Mouse (Mus musculus): ENCODE results near the gene Zfp512b. TPM values are rescaled to one million over a fixed set of nuclear protein-coding genes. Genes with fewer than 3 reads are reported as not detected.

Gene Zfp512b
- polyA plus RNA-seq (2014; fragmentation: Illumina TruSeq; extraction: RNeasy Lipid Tissue Mini Kit (QIAGEN cat#74804); ENCODE audit: low read depth, low replicate concordance), result 13.4 TPM

DNA sequence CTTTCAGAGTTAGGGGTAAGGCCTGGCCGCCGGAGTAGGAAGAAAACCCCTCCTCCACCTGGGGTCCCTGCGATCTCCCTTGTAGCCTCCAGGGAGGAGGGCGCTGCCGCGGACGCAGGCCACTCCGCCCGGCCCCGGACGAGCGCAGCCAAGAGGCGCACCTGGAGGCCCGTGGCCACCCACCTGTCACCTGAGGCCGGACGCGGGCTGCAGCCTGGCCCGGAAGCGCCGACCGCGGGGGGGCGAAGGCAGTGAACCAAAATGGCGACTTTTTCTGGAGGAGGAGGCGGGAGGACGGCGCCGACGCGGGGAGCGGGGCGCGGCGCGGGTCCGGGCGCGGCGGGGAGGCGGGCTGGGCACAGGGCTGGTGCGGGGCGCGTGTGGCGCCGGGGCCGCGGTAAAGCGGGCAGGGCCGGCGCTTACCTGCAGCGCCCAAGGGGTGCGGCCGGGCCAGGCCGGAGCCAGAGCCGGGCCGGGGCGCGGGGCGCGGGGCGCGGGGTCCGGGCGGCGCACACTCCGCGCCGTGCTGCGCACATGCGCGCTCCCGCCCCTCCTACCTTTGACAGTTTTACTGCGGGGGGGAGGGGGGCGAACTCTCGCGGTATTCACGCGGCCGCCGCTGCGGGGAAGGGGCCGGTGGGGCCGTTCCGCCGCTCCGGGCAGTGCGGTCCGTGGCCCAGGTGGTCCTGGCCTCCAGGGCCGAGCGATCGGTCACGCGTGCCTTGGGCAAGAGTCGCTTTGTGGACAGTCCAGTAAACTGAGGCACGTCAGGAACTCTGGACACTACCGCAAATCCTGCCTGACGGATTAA is at the start of gene Zfp512b:
Zfp512b (minus strand) TSS at position 573 of the 811 bp plus-strand sequence.

GRCm38 (mm10) chr2:181598454-181599351 is 6.1 kb upstream of the Zfp512b start, which contains the start of gene Samd10:
TSS of gene Samd10 (minus strand) at chr2:181599212.

GRCm38 (mm10) chr2:181591528-181592085 is 996 bp downstream of the Zfp512b start, which contains the start of gene Prpf6:
TSS of gene Prpf6 (plus strand) at chr2:181591868.

GRCm38 (mm10) chr2:181584411-181584942 is 8.1 kb downstream of the Zfp512b start, which contains the start of gene Uckl1:
TSS of gene Uckl1 (minus strand) at chr2:181584892.

Other genes with a start within 250 kb of the Zfp512b start
- 0.88 TPM for gene Zgpat, start 227.9 kb downstream of the Zfp512b start, polyA plus RNA-seq (2014; fragmentation: Illumina TruSeq; extraction: RNeasy Lipid Tissue Mini Kit (QIAGEN cat#74804); ENCODE audit: low read depth, low replicate concordance)
- gene Arfrp1, start 227.4 kb downstream of the Zfp512b start, polyA plus RNA-seq (2014; fragmentation: Illumina TruSeq; extraction: RNeasy Lipid Tissue Mini Kit (QIAGEN cat#74804); ENCODE audit: low read depth, low replicate concordance), result 36.4 TPM
- gene Lime1, start 212.7 kb downstream of the Zfp512b start, polyA plus RNA-seq (2014; fragmentation: Illumina TruSeq; extraction: RNeasy Lipid Tissue Mini Kit (QIAGEN cat#74804); ENCODE audit: low read depth, low replicate concordance), result 0.50 TPM
- 2.3 TPM for gene Zbtb46, start 133.4 kb downstream of the Zfp512b start, polyA plus RNA-seq (2014; fragmentation: Illumina TruSeq; extraction: RNeasy Lipid Tissue Mini Kit (QIAGEN cat#74804); ENCODE audit: low read depth, low replicate concordance)
- 9.6 TPM for gene Abhd16b, start 99.6 kb downstream of the Zfp512b start, polyA plus RNA-seq (2014; fragmentation: Illumina TruSeq; extraction: RNeasy Lipid Tissue Mini Kit (QIAGEN cat#74804); ENCODE audit: low read depth, low replicate concordance)
- 13.2 TPM for gene Tpd52l2, start 95.7 kb downstream of the Zfp512b start, polyA plus RNA-seq (2014; fragmentation: Illumina TruSeq; extraction: RNeasy Lipid Tissue Mini Kit (QIAGEN cat#74804); ENCODE audit: low read depth, low replicate concordance)
- 16.9 TPM for gene Dnajc5, start 72.3 kb downstream of the Zfp512b start, polyA plus RNA-seq (2014; fragmentation: Illumina TruSeq; extraction: RNeasy Lipid Tissue Mini Kit (QIAGEN cat#74804); ENCODE audit: low read depth, low replicate concordance)
- gene Uckl1, start 7.9 kb downstream of the Zfp512b start, polyA plus RNA-seq (2014; fragmentation: Illumina TruSeq; extraction: RNeasy Lipid Tissue Mini Kit (QIAGEN cat#74804); ENCODE audit: low read depth, low replicate concordance), result 6.7 TPM
- gene Prpf6, start 935 bp downstream of the Zfp512b start, polyA plus RNA-seq (2014; fragmentation: Illumina TruSeq; extraction: RNeasy Lipid Tissue Mini Kit (QIAGEN cat#74804); ENCODE audit: low read depth, low replicate concordance), result 25.6 TPM
- gene Samd10, start 6.4 kb upstream of the Zfp512b start, polyA plus RNA-seq (2014; fragmentation: Illumina TruSeq; extraction: RNeasy Lipid Tissue Mini Kit (QIAGEN cat#74804); ENCODE audit: low read depth, low replicate concordance), result 14.0 TPM
- gene Gm29797, start 64.2 kb upstream of the Zfp512b start, polyA plus RNA-seq (2014; fragmentation: Illumina TruSeq; extraction: RNeasy Lipid Tissue Mini Kit (QIAGEN cat#74804); ENCODE audit: low read depth, low replicate concordance), result not detected
- gene Sox18, start 78.8 kb upstream of the Zfp512b start, polyA plus RNA-seq (2014; fragmentation: Illumina TruSeq; extraction: RNeasy Lipid Tissue Mini Kit (QIAGEN cat#74804); ENCODE audit: low read depth, low replicate concordance), result 0.13 TPM
- 73.6 TPM for gene Tcea2, start 87.5 kb upstream of the Zfp512b start, polyA plus RNA-seq (2014; fragmentation: Illumina TruSeq; extraction: RNeasy Lipid Tissue Mini Kit (QIAGEN cat#74804); ENCODE audit: low read depth, low replicate concordance)
- 8.8 TPM for gene Rgs19, start 101.2 kb upstream of the Zfp512b start, polyA plus RNA-seq (2014; fragmentation: Illumina TruSeq; extraction: RNeasy Lipid Tissue Mini Kit (QIAGEN cat#74804); ENCODE audit: low read depth, low replicate concordance)
- 0.90 TPM for gene Lkaaear1, start 105.6 kb upstream of the Zfp512b start, polyA plus RNA-seq (2014; fragmentation: Illumina TruSeq; extraction: RNeasy Lipid Tissue Mini Kit (QIAGEN cat#74804); ENCODE audit: low read depth, low replicate concordance)
- gene Oprl1, start 122.2 kb upstream of the Zfp512b start, polyA plus RNA-seq (2014; fragmentation: Illumina TruSeq; extraction: RNeasy Lipid Tissue Mini Kit (QIAGEN cat#74804); ENCODE audit: low read depth, low replicate concordance), result 2.3 TPM
- gene Myt1, start 170.5 kb upstream of the Zfp512b start, polyA plus RNA-seq (2014; fragmentation: Illumina TruSeq; extraction: RNeasy Lipid Tissue Mini Kit (QIAGEN cat#74804); ENCODE audit: low read depth, low replicate concordance), result 2.4 TPM
- 30.6 TPM for gene Pcmtd2, start 245.1 kb upstream of the Zfp512b start, polyA plus RNA-seq (2014; fragmentation: Illumina TruSeq; extraction: RNeasy Lipid Tissue Mini Kit (QIAGEN cat#74804); ENCODE audit: low read depth, low replicate concordance)

Measured in testis, adult 10 weeks (tissue).